Mouse (Mus musculus) midbrain, embryonic 10.5 days (tissue): Measurements from ENCODE around the gene Gm14214. TPM values are rescaled to one million over a fixed set of nuclear protein-coding genes. Genes with fewer than 3 reads are reported as not detected.

Source experiments
- DNase-seq: peaks from one replicate; pipeline ENCODE4 v3.0.0-alpha.2; 2017; ENCODE audit warnings: low spot score
- H3K27ac ChIP-seq: fragments of 300-500 bp; sonication (generic); replicated peaks from 2 replicates; pipeline ENCODE4 v1.5.1; 2016; ENCODE audit warnings: mild to moderate bottlenecking
- H3K27me3 ChIP-seq: fragments of 300-500 bp; sonication (generic); 2 replicates; pipeline ENCODE4 v1.6.1; 2016; ENCODE audit warnings: low read depth, mild to moderate bottlenecking; ENCODE audit not compliant: poor library complexity, severe bottlenecking
- H3K36me3 ChIP-seq: fragments of 300-500 bp; sonication (generic); 2 replicates; pipeline ENCODE4 v1.6.1; 2016; ENCODE audit warnings: mild to moderate bottlenecking, moderate library complexity
- H3K4me1 ChIP-seq: fragments of 300-500 bp; sonication (generic); 2 replicates; pipeline ENCODE4 v1.6.1; 2016
- H3K4me3 ChIP-seq: fragments of 300-500 bp; sonication (generic); 2 replicates; pipeline ENCODE4 v1.5.1; 2016; ENCODE audit warnings: mild to moderate bottlenecking, moderate library complexity
- H3K9me3 ChIP-seq: fragments of 300-500 bp; sonication (generic); replicated peaks from 2 replicates; pipeline ENCODE4 v1.6.1; 2016; ENCODE audit warnings: mild to moderate bottlenecking
- WGBS: fragments of 180-500 bp; shearing (Covaris S2); methylation state at CpG from one replicate; pipeline ENCODE4 v1.1.7; 2016; 5-methylcytosine and 5-hydroxymethylcytosine counted together
- polyA plus RNA-seq: library from polyadenylated mRNA; unstranded; fragments of >200 nt; fragmentation: Nextera tagmentation; extraction: Ambion mirVana; gene quantifications from 2 replicates; pipeline ENCODE4 v1.2.1, GENCODE M21; 2016

Gene Gm14214
- polyA plus RNA-seq, 1 experiment from 2014 or later: not detected

DNA sequence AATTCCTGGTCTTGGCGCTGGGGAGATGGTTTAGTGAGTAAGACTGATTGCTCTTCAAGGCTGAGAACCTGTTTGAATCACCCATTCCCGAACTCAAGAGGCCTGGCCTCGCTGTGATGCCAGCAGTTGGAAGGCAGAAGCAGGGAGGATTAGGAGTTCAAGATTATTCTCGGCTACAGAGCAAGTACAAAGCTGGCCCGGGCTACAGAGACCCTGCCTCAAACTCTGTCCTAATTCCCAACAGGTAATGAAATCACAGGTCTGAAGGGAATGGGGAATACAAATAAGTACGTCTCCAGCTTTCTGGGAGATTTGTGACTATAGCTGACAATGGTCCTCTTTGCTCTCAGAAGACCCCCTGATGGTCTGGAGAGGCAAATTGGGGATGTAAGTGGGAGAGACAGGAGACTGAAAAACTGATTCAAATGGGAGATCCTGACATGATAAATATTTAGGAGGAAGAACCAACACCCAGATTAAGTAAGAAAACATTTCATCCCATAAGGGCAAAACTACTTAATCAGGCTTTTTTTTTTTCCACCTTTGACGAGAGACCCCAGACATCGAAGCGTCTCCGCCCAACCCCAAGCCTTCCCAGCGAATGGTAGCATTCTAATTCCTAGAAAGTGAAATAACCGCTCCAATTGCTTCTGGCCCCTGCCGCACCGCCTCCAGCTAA is 20.3 kb upstream of the Gm14214 start:
- DNase-seq: no peak
- 5% methylated on average over 14 of the region's 14 CpGs for WGBS
- H3K36me3 ChIP-seq: peaks cover under 1% of the 10 kb centered on the region; the same call in 1 of the 2 replicates
- peak overlapping the region; percentile 99 for H3K27ac ChIP-seq
- no peaks in the 10 kb centered on the region for H3K27me3 ChIP-seq
- peaks cover 64% of the 10 kb centered on the region for H3K4me1 ChIP-seq
- H3K9me3 ChIP-seq: no peaks in the 10 kb centered on the region
- peak overlapping the region; percentile 98 for H3K4me3 ChIP-seq

DNA sequence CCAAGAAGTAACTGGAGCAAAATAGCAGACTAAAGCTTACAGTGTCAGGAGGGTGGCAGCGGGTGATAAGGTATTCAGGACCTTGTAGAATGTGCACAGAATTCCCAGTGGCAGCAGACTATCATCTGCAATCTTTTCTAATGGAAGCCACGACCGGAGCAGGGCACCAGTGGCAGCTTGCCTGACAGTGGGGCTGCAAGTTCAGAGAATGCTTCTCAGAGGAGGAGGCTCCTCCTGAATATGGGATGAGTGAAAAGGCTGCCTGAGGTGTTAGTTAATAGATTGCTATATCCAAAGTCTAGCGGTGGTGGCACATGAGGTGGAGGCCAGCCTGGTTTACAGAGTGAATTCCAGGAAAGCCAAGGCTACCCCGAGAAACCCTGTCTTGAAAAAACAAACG is 19.6 kb upstream of the Gm14214 start:
- Histone ChIP-seq H3K4me1 (peaks cover 64% of the 10 kb centered on the region), H3K36me3 (no peaks in the 10 kb centered on the region), H3K27me3 (no peaks in the 10 kb centered on the region), H3K27ac (peak overlapping the region; percentile 99; the same call in 1 of the 2 replicates), H3K9me3 (no peaks in the 10 kb centered on the region), H3K4me3 (peak overlapping the region; percentile 98)
- WGBS: 73% methylated on average over 6 of the region's 6 CpGs
- DNase-seq: no peak

DNA sequence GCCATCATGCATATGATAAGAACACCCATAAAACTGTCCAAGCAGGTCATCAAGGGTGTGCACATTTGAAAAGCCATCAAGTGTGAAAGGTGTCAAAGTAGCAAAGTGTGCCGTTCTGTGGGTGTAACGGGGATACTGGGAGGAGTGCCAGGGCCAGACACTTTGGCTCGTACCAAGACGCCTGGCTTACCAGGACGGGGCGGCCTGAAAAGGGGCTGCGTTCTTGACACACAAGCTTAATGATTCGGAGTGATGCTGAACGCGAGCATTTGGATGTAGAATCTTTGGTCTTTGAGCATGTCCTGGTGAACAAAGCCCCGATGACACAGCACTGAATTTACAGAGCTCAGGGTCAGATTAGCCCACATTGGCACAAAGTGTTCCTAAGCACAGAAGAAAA is 16.9 kb upstream of the Gm14214 start:
- H3K27ac ChIP-seq: no peak overlapping the region
- H3K4me1 ChIP-seq: peaks cover 63% of the 10 kb centered on the region
- DNase-seq: no peak
- no peak overlapping the region for H3K4me3 ChIP-seq
- no peaks in the 10 kb centered on the region for H3K36me3 ChIP-seq
- H3K27me3 ChIP-seq: peaks cover 3% of the 10 kb centered on the region; the same call in 1 of the 2 replicates
- no peaks in the 10 kb centered on the region for H3K9me3 ChIP-seq
- 87% methylated on average over 11 of the region's 11 CpGs for WGBS

DNA sequence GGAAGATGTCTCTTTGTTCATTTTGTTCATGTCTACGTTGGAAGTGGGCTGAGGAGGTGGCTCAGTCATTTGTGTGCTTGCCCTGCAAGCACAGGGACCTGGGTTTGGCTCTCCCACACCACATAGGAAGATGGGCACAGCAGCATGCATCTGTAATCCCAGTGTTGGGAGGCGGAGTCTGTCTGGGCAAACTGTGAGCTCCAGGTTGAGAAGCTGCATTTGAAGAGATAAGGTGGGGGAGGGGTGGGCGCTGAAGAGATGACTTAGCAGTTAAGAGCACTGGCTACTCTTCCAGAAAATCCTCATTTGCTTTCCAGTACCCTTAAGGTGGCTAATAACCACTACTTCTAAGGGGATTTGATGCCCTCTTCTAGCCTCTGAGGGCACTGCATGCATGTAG is 16.4 kb upstream of the Gm14214 start:
- no peak overlapping the region for H3K4me3 ChIP-seq
- 39% methylated on average over 3 of the region's 3 CpGs for WGBS
- no peak overlapping the region for H3K27ac ChIP-seq
- no peak for DNase-seq
- no peaks in the 10 kb centered on the region for H3K9me3 ChIP-seq
- H3K4me1 ChIP-seq: peaks cover 63% of the 10 kb centered on the region
- H3K36me3 ChIP-seq: no peaks in the 10 kb centered on the region
- H3K27me3 ChIP-seq: peaks cover 3% of the 10 kb centered on the region; the same call in 1 of the 2 replicates

DNA sequence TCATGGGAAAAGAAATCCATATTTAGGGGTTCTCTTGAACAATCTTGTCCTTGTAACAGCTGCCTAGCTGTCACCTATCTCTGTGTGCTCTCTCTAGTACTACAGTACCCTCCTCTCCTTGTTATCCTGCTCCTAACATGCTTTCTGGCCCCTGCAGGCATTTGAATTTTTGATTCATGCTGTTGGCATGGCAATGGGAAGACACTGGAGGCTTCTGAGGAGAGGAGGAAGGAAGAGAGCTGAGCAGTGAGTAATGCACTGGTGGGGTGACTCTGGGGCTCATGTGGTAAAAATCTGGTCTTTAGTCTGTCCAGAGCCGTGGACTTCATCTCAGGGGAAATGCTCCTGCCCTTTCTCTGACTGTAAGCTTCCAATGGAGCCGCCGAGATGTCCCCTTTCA is 15.5 kb upstream of the Gm14214 start:
- Histone ChIP-seq H3K9me3 (no peaks in the 10 kb centered on the region), H3K4me1 (peaks cover 56% of the 10 kb centered on the region), H3K27me3 (peaks cover 3% of the 10 kb centered on the region; the same call in 1 of the 2 replicates), H3K27ac (0 out of 2 replicates have a peak overlapping the region, but pooled peaks have one; percentile 59), H3K4me3 (no peak overlapping the region), H3K36me3 (no peaks in the 10 kb centered on the region)
- WGBS: 72% methylated on average over 3 of the region's 3 CpGs
- DNase-seq: no peak

DNA sequence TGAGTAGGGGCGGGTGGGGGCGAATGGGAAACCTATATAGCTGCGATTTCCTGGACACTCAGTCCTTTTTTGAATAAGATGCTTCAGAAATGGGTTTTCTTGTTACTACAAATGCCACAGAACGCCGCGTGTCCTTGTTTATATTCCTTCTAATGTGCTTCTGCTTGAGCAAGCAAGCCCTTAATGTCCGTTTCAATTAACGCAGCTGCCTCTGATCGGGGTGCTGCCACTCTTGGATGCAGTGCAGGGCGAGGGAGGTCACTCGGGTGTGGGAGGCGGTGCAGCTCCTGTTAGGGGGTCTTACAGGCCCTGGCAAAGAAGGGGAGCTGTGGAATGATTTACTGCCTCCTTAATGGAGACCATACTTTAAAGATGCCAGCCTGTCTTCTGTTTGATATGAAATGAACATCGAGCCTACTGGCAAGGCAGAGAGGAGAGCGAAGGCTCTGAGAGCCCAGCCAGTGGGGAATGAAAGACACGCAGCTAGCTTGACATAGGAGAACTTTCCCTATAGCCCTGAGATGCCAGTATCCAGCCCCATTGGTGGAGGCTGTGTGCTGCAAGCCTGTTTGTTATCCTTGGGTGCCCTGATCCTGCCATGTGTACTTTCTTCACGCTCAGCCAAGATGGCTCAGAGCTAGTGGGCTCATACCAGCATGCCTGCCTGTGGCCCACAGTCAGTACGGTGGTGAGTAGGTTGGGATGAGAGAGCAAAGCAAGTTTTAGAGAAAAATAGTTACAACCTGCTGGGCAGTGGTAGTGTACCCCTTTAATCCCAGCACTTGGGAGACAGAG is 13.2 kb upstream of the Gm14214 start:
- H3K27ac ChIP-seq: 0 out of 2 replicates have a peak overlapping the region, but pooled peaks have one; percentile 2
- H3K4me3 ChIP-seq: no peak overlapping the region
- WGBS: 81% methylated on average over 17 of the region's 17 CpGs
- H3K36me3 ChIP-seq: no peaks in the 10 kb centered on the region
- H3K9me3 ChIP-seq: no peaks in the 10 kb centered on the region
- no peak for DNase-seq
- H3K27me3 ChIP-seq: peaks cover 3% of the 10 kb centered on the region; the same call in 1 of the 2 replicates
- peaks cover 49% of the 10 kb centered on the region for H3K4me1 ChIP-seq

DNA sequence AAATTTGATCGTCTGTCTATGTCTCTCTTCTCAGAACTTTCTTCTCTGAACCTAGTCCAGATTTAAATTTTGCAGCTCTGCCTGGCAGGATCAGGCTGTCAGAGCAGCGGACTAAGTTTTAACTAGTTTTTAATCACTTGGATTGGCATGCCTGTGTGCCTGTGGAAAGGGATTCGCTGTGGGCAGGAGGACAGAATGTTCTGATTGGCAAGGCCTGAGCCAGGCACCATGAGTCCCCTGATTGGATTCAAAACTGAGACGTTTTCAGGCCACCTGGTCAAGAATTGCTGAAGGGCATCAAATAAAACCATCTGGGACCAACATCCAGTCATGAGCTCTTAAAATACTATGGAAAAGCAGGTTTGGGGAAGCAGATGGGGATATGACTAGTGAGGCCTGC is 12.5 kb upstream of the Gm14214 start:
- Histone ChIP-seq H3K4me3 (no peak overlapping the region), H3K27ac (no peak overlapping the region), H3K36me3 (no peaks in the 10 kb centered on the region), H3K9me3 (no peaks in the 10 kb centered on the region), H3K4me1 (peaks cover 49% of the 10 kb centered on the region), H3K27me3 (peaks cover 3% of the 10 kb centered on the region; the same call in 1 of the 2 replicates)
- 81% methylated on average over 4 of the region's 4 CpGs for WGBS
- DNase-seq: no peak

DNA sequence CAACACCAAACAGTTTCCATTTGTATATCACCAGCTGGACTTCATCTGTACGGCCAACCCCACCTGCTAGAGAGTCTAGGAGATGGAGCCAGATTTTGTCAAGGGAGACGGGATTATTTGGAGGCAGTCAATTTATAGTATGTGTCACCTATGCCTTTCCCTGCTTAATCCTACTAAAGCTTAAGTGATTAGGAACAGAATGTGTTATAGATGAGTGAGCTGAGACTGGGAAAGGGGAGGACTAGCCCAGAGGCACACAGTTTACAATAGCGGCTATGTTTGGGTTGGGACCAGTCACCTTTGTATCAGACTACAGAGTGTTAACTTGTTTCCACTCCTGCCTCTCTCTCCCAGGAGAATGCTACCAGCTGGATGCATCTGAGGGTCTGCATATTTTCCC is 9.8 kb upstream of the Gm14214 start:
- Histone ChIP-seq H3K9me3 (no peaks in the 10 kb centered on the region), H3K27me3 (peaks cover 3% of the 10 kb centered on the region; the same call in 1 of the 2 replicates), H3K36me3 (no peaks in the 10 kb centered on the region), H3K4me3 (no peak overlapping the region), H3K27ac (no peak overlapping the region), H3K4me1 (peaks cover 28% of the 10 kb centered on the region)
- no peak for DNase-seq
- WGBS: 64% methylated on average over 3 of the region's 3 CpGs

DNA sequence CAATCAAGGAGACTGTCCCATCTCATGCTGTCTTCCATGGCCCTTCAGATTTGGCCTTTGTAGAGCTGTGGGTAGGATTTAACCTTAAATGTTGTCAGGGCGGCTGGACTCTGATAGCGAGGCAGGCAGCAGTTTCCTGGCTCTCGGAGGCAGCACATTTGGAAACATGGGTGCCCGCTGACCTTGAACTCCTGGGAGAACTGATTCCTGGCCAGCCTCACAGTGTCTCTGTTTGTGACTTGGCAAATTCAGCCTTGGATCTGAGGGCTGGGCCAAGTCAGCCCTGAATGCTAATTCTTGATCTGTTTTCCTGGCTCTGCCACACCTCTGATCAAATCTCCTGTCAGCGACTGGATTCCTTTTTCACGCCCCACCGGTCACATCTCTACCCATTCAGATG is 6.7 kb upstream of the Gm14214 start:
- Histone ChIP-seq H3K4me1 (peaks cover 9% of the 10 kb centered on the region), H3K27me3 (no peaks in the 10 kb centered on the region), H3K9me3 (no peaks in the 10 kb centered on the region; the same call in 1 of the 2 replicates), H3K27ac (no peak overlapping the region), H3K36me3 (no peaks in the 10 kb centered on the region), H3K4me3 (no peak overlapping the region)
- WGBS: 77% methylated on average over 7 of the region's 7 CpGs
- DNase-seq: no peak

DNA sequence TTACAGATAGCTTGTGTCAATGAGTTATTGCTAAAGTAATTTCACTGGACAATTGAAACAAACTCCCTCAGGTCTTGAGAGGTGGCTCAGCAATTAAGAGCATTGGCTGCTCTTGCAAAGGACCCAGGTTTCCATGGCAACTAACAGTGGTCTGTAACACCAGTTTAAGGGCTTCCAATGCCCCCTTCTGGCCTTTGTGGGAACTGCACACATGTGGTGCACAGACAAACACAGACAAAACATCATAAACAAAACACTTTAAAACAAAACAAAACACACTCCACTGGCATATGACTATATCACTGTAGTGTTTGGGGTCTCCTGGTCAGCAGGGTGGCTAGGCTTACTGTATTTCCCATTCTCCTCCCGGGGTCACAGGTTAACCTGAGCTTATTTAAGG is 4.2 kb upstream of the Gm14214 start:
- no peaks in the 10 kb centered on the region for H3K27me3 ChIP-seq
- DNase-seq: peak; percentile 43
- WGBS: 89% methylated on average over 1 of the region's 1 CpGs
- no peak overlapping the region for H3K27ac ChIP-seq
- no peak overlapping the region for H3K4me3 ChIP-seq
- H3K4me1 ChIP-seq: peaks cover 5% of the 10 kb centered on the region
- no peaks in the 10 kb centered on the region; the same call in 1 of the 2 replicates for H3K9me3 ChIP-seq
- no peaks in the 10 kb centered on the region for H3K36me3 ChIP-seq

DNA sequence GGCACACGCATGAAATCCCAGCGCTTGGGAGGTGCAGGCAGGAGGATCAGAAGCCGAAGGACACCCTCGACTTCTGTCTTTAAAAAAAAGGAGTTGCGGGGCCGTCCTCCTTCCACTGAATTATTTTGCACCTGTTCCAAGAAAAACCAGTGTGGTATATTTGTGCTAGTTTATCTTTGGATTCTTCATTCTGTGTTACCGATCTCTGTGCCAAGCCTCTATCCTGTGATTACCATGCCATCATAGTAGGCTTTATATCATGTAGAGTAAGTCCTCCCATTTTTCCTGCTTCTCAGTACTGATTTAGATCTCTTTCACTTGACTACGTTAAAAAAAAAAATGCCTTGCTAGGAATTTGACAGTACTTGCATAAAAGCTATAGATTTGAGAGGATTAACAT is 1.8 kb upstream of the Gm14214 start:
- H3K4me1 ChIP-seq: peaks cover 5% of the 10 kb centered on the region
- H3K4me3 ChIP-seq: no peak overlapping the region
- WGBS: 88% methylated on average over 8 of the region's 8 CpGs
- no peaks in the 10 kb centered on the region; the same call in 1 of the 2 replicates for H3K9me3 ChIP-seq
- DNase-seq: no peak
- H3K27me3 ChIP-seq: no peaks in the 10 kb centered on the region
- no peaks in the 10 kb centered on the region for H3K36me3 ChIP-seq
- H3K27ac ChIP-seq: no peak overlapping the region

DNA sequence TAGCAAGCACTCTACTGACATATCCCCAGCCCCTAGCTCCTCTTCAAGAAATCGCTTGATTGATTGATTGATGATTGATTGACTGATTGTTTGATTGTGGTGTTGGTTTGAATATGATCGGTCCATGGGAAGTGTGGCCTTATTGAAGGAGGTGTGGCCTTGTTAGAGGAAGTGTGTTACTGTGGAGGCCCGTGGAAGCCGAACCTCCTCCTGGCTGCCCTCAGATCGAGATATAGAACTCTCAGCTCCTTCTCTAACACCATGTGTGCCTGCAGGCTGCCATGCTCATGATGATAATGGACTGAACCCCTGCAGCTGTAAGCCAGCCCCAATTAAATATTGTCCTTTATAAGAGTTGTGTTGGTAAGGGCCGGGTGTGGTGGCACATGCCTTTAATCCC is 2.8 kb downstream of the Gm14214 start:
- no peaks in the 10 kb centered on the region for H3K4me1 ChIP-seq
- no peak overlapping the region for H3K4me3 ChIP-seq
- no peaks in the 10 kb centered on the region for H3K36me3 ChIP-seq
- H3K27ac ChIP-seq: no peak overlapping the region
- H3K27me3 ChIP-seq: no peaks in the 10 kb centered on the region
- 85% methylated on average over 6 of the region's 6 CpGs for WGBS
- no peaks in the 10 kb centered on the region for H3K9me3 ChIP-seq
- DNase-seq: no peak

DNA sequence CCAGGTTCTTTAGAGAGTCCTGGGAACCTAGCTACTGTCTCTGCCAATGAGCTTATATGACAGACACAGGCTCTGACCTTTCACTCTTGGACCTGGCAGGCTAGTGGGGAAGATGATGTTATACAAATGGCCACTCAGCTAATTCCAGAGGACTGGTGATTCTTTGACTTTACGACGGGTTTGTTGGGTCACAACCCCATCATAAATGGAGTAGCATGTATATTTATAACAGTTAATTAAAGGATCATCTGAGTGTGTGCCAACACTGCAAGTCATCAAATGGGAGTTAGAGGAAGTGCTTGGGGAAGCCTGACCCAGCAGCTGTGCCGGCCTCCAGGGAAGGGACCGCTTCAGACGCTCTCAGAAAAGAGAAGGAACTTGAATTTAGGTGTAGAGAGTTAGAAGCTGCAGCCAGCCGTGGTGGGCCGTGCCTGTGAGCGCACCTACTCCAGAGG is 4.2 kb downstream of the Gm14214 start:
- DNase-seq: no peak
- WGBS: 82% methylated on average over 8 of the region's 8 CpGs
- Histone ChIP-seq H3K9me3 (no peaks in the 10 kb centered on the region; the same call in 1 of the 2 replicates), H3K36me3 (no peaks in the 10 kb centered on the region), H3K27ac (no peak overlapping the region), H3K4me3 (no peak overlapping the region), H3K4me1 (no peaks in the 10 kb centered on the region), H3K27me3 (no peaks in the 10 kb centered on the region)
